Mouse (Mus musculus) limb, embryonic 13.5 days (tissue): ENCODE data around the gene Pde4d. TPM values are rescaled to one million over a fixed set of nuclear protein-coding genes. Genes with fewer than 3 reads are reported as not detected.
"Not testable (repeated sequence)": the region's sequence is repeated elsewhere in the genome, so short reads cannot be mapped to it uniquely, and the experiment has no call there.

ENCODE experiments used
- ATAC-seq: fragments of 200-750 bp; cut with Nextera tagmentation; 2 replicates; pipeline ENCODE4 v1.8.0; 2017; ENCODE audit warnings: low read depth, moderate number of reproducible peaks, moderate TSS enrichment; ENCODE audit not compliant: low FRiP score
- H3K27ac ChIP-seq: fragments of 300-500 bp; sonication (generic); 2 replicates; pipeline ENCODE4 v1.5.1; 2015; ENCODE audit warnings: inconsistent platforms, mild to moderate bottlenecking, moderate library complexity
- H3K27me3 ChIP-seq: fragments of 300-500 bp; sonication (generic); 2 replicates; pipeline ENCODE4 v1.6.1; 2015; ENCODE audit warnings: mild to moderate bottlenecking, inconsistent platforms
- H3K36me3 ChIP-seq: fragments of 300-500 bp; sonication (generic); 2 replicates; pipeline ENCODE4 v1.6.1; 2015; ENCODE audit warnings: inconsistent platforms, mild to moderate bottlenecking, moderate library complexity
- H3K4me1 ChIP-seq: fragments of 300-500 bp; sonication (generic); 2 replicates; pipeline ENCODE4 v1.6.1; 2015; ENCODE audit warnings: inconsistent platforms
- H3K4me2 ChIP-seq: fragments of 300-500 bp; sonication (generic); replicated peaks from 2 replicates; pipeline ENCODE4 v1.6.1; 2015; ENCODE audit warnings: inconsistent platforms, mild to moderate bottlenecking, moderate library complexity
- H3K4me3 ChIP-seq: fragments of 300-500 bp; sonication (generic); 2 replicates; pipeline ENCODE4 v1.5.1; 2015; ENCODE audit warnings: moderate library complexity, mild to moderate bottlenecking, inconsistent platforms
- H3K9ac ChIP-seq: fragments of 300-500 bp; sonication (generic); 2 replicates; pipeline ENCODE4 v1.6.1; 2015; ENCODE audit warnings: mild to moderate bottlenecking, inconsistent platforms
- H3K9me3 ChIP-seq: fragments of 300-500 bp; sonication (generic); 2 replicates; pipeline ENCODE4 v1.6.1; 2016; ENCODE audit warnings: inconsistent platforms
- WGBS: fragments of 180-500 bp; shearing (Covaris S2); methylation state at CpG from one replicate; pipeline ENCODE4 v1.1.7; 2015; 5-methylcytosine and 5-hydroxymethylcytosine counted together
- polyA plus RNA-seq: library from polyadenylated mRNA; unstranded; fragments of >200 nt; fragmentation: Nextera tagmentation; extraction: Ambion mirVana; gene quantifications from 2 replicates; pipeline ENCODE4 v1.2.1, GENCODE M21; 2015

The Pde4d gene
- polyA plus RNA-seq, 1 experiment from 2014 or later: 22.3 TPM

DNA sequence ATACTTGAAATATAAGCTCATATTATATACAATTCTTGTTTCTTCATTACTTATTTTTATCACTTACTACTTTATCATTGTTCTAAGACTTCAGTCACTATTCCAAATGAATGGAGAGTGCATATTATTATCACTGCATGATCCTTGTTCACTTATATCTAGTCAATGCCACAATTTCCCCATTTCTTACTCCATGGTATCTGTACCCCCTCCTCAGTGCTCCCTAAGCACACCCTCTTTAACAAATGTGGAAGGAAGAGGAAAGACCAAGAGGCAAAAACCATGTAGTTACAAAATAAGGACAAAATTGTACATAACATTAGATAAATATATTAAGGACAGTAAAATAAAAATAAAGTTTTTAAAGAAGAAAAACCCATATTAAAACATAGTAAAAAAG lies 216.8 kb downstream of the Pde4d start:
- Histone ChIP-seq H3K36me3 (no peaks in the 10 kb centered on the region), H3K4me2 (no peak overlapping the region), H3K27me3 (no peaks in the 10 kb centered on the region), H3K4me3 (no peak overlapping the region), H3K9ac (no peak overlapping the region), H3K4me1 (no peaks in the 10 kb centered on the region), H3K27ac (no peak overlapping the region), H3K9me3 (no peaks in the 10 kb centered on the region)
- ATAC-seq: no peak

DNA sequence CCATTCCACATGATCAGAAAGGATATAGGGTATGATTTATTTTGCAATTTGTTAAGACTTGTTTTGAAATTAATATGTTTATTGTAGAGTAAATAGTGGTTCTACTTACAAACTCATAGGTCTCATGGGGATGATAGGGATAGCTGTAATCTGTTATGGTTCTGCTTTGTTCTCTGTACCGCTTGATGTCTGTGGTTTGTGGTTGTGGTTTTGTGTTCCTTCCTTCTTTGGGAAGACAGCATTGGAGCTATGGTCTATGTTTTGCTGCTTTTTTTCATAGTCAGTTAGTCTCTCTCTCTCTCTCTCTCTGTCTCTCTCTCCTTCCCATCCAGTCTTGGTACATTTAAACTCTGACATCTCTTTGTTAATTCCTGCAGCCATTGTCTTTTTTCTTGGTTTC lies 217.3 kb downstream of the Pde4d start:
- Histone ChIP-seq H3K4me3 (no peak overlapping the region), H3K4me1 (no peaks in the 10 kb centered on the region), H3K27ac (no peak overlapping the region), H3K9me3 (no peaks in the 10 kb centered on the region), H3K9ac (no peak overlapping the region), H3K27me3 (no peaks in the 10 kb centered on the region), H3K4me2 (no peak overlapping the region), H3K36me3 (no peaks in the 10 kb centered on the region)
- WGBS: 90% methylated on average over 1 of the region's 1 CpGs
- ATAC-seq: no peak

DNA sequence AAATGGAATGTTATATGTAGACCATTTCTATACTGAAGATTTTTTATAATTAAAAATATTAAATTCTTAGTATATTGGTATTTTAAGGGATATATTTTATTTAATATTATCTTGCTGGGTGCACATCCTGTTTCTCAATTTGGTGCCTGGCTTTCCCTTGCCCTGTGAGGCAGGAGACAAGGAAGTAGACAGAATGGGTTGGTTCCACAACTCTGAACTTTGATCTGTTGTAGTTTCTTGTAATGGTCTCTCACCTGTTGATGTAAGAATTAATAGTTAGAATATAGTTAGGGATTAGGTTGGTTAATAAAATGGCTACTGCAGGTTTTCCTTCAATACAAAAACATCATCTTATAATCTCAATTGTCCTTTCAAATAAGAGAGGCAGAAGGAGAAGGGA lies 227.3 kb downstream of the Pde4d start:
- H3K27me3 ChIP-seq: no peaks in the 10 kb centered on the region

DNA sequence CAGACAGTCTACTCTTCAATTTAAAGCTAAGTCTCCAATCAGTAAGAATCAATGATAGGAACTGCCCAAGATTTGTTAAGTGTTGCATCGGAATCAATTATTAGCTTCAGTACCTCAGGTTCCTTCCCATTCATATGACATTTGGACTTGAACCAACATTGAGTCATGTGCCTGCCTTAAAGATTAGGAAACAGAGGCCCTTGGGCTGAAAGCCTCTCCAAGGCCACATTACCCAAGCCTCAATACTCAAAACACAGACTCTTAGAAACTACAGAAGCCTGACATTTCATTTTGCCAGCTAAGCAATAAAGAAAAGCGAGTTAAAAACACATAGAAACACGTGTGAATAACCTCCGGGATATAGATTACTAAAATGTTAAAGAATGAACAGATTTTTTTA lies 233.3 kb downstream of the Pde4d start:
- no peak overlapping the region for H3K4me3 ChIP-seq
- H3K9ac ChIP-seq: no peak overlapping the region
- ATAC-seq: no peak
- H3K36me3 ChIP-seq: no peaks in the 10 kb centered on the region
- H3K9me3 ChIP-seq: no peaks in the 10 kb centered on the region
- H3K27me3 ChIP-seq: no peaks in the 10 kb centered on the region
- H3K4me2 ChIP-seq: no peak overlapping the region
- 69% methylated on average over 4 of the region's 4 CpGs for WGBS
- H3K27ac ChIP-seq: no peak overlapping the region
- H3K4me1 ChIP-seq: no peaks in the 10 kb centered on the region

More for the DNA sequence above, 227.3 kb downstream of the Pde4d start:
- Histone ChIP-seq H3K4me3 (no peak overlapping the region), H3K27ac (no peak overlapping the region), H3K36me3 (no peaks in the 10 kb centered on the region), H3K9ac (no peak overlapping the region), H3K4me2 (no peak overlapping the region), H3K9me3 (no peaks in the 10 kb centered on the region), H3K4me1 (no peaks in the 10 kb centered on the region)
- no peak for ATAC-seq

DNA sequence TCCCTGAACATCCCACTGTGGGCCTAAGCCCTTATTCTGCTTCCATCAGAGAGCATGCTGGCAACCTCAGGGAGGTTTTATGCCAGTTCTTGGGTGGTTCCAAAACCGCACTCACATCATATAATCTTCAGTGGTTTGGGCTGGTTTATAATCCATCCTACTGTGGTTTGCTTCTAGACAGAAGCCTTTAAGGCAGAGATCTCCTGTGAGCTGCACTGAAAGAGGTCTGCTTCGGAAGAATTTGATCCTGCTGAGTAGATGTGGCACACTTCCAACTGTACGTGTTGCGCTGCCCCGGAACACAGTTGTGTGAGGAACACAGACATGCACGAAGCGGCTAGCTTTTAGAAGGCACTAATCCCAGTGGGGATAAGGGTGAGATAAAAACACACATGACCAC lies 236.1 kb downstream of the Pde4d start:
- Histone ChIP-seq H3K27me3 (no peaks in the 10 kb centered on the region), H3K9me3 (no peaks in the 10 kb centered on the region), H3K27ac (no peak overlapping the region), H3K4me3 (no peak overlapping the region), H3K36me3 (no peaks in the 10 kb centered on the region), H3K4me1 (no peaks in the 10 kb centered on the region), H3K9ac (no peak overlapping the region), H3K4me2 (no peak overlapping the region)
- WGBS: 61% methylated on average over 7 of the region's 7 CpGs
- ATAC-seq: no peak

DNA sequence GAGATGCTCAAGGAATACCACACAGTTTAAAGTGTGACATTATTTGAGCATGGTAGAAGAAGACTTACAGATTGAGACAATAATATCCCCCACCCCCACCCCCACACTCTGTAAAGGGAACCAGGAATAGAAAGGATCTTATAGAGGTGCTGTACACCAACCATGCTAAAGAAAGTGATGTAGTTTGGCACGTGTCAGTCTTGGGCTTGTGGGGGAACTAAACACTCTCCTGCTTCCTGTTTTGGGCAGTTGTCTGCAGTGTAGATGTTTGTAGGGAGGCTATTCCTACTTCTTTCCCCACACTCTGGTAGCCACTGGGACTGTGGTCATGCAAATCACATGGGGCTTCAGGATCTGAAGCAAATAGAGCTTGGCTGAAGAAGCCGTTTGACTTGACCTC lies 236.5 kb downstream of the Pde4d start:
- H3K4me2 ChIP-seq: no peak overlapping the region
- H3K9ac ChIP-seq: no peak overlapping the region
- H3K36me3 ChIP-seq: no peaks in the 10 kb centered on the region
- no peaks in the 10 kb centered on the region for H3K27me3 ChIP-seq
- ATAC-seq: no peak
- no peaks in the 10 kb centered on the region for H3K4me1 ChIP-seq
- no peak overlapping the region for H3K4me3 ChIP-seq
- 82% methylated on average over 2 of the region's 2 CpGs for WGBS
- H3K27ac ChIP-seq: no peak overlapping the region
- H3K9me3 ChIP-seq: no peaks in the 10 kb centered on the region

DNA sequence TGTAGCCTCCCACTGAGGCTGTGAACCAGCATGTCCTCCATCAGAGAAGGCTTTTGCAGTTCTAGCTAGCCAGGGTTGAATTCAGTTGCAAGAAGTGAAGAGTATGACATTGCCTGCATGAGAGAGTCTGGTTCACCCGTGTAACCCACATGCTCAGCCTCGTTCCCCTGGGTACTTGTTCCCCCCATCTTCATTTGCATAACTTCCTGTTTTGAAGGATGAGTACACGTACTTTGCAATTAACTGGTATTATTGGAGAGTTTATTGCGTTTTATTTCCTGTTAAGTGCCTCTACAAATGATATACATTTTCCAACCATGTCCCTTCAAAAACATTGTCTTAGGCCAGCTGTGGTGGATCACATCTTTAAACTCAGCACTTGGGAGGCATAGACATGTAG lies 237.1 kb downstream of the Pde4d start:
- ATAC-seq: no peak
- no peaks in the 10 kb centered on the region for H3K27me3 ChIP-seq
- no peaks in the 10 kb centered on the region for H3K4me1 ChIP-seq
- H3K9me3 ChIP-seq: no peaks in the 10 kb centered on the region
- H3K4me2 ChIP-seq: no peak overlapping the region
- 71% methylated on average over 4 of the region's 4 CpGs for WGBS
- H3K27ac ChIP-seq: no peak overlapping the region
- H3K4me3 ChIP-seq: no peak overlapping the region
- no peaks in the 10 kb centered on the region for H3K36me3 ChIP-seq
- no peak overlapping the region for H3K9ac ChIP-seq

DNA sequence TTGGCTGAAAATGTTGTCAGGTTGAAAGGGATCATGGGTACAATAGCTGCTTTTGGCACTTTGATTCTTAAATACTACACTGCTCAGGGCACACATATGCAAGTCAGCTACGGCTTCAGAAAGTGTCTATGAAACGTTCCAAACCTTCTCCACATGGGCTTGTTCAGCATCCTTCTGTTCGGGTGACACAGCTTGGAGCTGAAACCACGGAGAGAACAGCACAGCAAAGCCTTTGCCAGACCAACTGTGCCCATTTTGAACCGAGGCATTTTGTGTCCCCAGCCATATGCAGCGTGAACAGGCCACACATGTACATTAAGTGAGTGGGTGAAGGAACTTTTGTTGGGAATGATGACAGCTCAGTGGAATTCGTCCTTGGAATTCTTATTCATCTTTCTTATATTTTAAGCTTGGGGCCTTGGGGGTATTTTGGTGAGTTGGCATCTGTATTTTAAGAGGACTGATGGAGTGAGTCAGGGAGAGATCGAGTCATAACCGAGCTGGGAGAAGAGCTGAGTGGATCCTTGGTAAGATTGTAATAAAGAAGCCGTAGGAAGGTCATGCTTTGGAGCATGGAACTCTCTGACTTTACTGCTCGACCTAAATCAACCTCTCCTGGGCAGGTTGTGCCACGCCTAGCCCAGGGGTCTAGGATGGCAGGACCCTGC lies 243.3 kb downstream of the Pde4d start:
- no peaks in the 10 kb centered on the region for H3K27me3 ChIP-seq
- 86% methylated on average over 12 of the region's 12 CpGs for WGBS
- H3K27ac ChIP-seq: no peak overlapping the region
- H3K9ac ChIP-seq: no peak overlapping the region
- H3K4me2 ChIP-seq: no peak overlapping the region
- no peaks in the 10 kb centered on the region for H3K36me3 ChIP-seq
- no peak overlapping the region for H3K4me3 ChIP-seq
- no peaks in the 10 kb centered on the region for H3K9me3 ChIP-seq
- H3K4me1 ChIP-seq: no peaks in the 10 kb centered on the region
- no peak for ATAC-seq

DNA sequence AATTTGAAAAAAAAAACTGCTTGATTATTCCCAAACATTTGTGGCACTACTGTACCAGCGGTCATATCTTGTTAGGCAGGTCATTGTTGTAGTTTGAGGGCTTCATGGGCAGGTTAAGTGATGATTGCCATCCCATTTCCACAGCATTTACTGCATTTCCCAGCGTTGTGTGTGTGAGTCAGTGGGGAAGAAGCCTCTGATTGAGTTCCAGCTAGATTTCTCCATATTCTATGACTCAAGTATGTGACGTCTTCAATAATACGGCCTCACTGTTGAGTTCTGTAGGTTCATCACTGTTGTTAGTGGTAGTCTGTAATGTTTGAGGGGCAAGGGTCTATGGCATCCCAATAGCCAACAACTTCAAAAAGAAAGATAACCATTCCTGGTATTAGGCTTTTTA lies 255.7 kb downstream of the Pde4d start:
- no peaks in the 10 kb centered on the region for H3K9me3 ChIP-seq
- H3K4me3 ChIP-seq: no peak overlapping the region
- H3K27me3 ChIP-seq: no peaks in the 10 kb centered on the region
- ATAC-seq: no peak
- no peak overlapping the region for H3K4me2 ChIP-seq
- no peak overlapping the region for H3K9ac ChIP-seq
- H3K27ac ChIP-seq: no peak overlapping the region
- WGBS: 82% methylated on average over 4 of the region's 4 CpGs
- H3K4me1 ChIP-seq: no peaks in the 10 kb centered on the region
- no peaks in the 10 kb centered on the region for H3K36me3 ChIP-seq

DNA sequence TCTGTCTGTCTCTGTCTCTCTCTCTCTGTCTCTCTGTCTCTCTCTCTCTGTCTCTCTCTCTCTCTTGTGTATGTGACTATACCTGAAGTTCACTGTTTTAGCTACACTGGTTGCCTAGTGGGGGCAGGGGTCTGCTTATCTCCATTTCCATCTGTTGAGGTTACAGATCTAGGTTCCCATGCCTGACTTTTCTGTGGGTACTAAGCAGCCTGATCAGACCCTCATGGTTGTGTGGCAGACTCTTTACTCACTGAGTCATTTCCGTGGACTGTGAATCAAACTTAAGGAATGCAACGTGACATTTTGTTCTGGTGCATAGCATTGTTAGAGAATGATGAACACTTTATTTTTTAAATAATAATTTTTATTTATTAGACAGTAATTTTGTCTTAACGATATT lies 264.3 kb downstream of the Pde4d start:
- Histone ChIP-seq H3K27me3 (no peaks in the 10 kb centered on the region), H3K27ac (no peak overlapping the region), H3K9ac (no peak overlapping the region), H3K4me1 (no peaks in the 10 kb centered on the region), H3K4me3 (no peak overlapping the region), H3K9me3 (no peaks in the 10 kb centered on the region), H3K36me3 (no peaks in the 10 kb centered on the region), H3K4me2 (no peak overlapping the region)
- 85% methylated on average over 3 of the region's 3 CpGs for WGBS
- no peak for ATAC-seq

DNA sequence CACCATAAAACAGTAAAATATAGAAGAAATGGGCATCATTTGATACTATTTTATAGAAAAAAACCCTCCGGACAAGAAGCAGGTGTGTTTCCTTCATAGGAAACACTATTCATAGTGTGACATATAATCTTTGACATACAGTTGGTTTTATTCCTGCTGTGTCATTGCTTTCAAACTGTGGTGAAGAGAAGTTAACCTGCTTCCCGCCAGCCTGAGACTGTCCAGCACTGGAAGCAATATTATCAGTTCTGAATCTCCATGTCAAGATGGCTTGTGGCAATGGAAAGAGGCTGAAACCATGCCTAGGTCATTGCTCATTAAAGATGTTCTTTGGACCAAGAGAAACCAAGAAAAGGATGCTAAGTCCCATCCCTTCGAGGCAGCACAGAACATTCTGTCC lies 265.3 kb downstream of the Pde4d start:
- H3K4me2 ChIP-seq: no peak overlapping the region
- H3K36me3 ChIP-seq: no peaks in the 10 kb centered on the region
- no peak overlapping the region for H3K9ac ChIP-seq
- ATAC-seq: no peak
- no peak overlapping the region for H3K4me3 ChIP-seq
- H3K27ac ChIP-seq: no peak overlapping the region
- no peaks in the 10 kb centered on the region for H3K27me3 ChIP-seq
- no peaks in the 10 kb centered on the region for H3K4me1 ChIP-seq
- no peaks in the 10 kb centered on the region for H3K9me3 ChIP-seq
- WGBS: 84% methylated on average over 3 of the region's 3 CpGs

DNA sequence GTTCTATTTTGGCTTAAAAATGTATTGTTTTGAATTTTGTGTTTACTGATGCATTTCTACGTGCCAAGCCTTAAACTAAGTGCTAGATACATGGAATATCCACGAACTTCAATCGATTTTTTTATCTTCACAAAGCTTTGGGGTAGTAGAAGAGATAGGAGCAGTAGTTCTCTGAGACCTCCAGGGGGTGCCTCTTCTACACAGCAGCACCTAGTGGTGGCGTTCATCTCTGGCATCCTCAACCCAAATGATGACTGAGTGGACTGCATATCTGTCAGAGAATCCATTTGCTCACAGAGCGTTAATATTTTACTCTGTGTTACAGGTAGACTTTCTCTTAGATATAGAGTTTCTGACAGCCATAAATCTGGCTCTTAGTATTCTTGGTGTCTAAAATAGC lies 272.5 kb downstream of the Pde4d start:
- H3K9me3 ChIP-seq: no peaks in the 10 kb centered on the region
- ATAC-seq: no peak
- H3K4me3 ChIP-seq: no peak overlapping the region
- no peak overlapping the region for H3K9ac ChIP-seq
- no peaks in the 10 kb centered on the region for H3K27me3 ChIP-seq
- no peak overlapping the region for H3K27ac ChIP-seq
- H3K36me3 ChIP-seq: no peaks in the 10 kb centered on the region
- H3K4me2 ChIP-seq: no peak overlapping the region
- no peaks in the 10 kb centered on the region for H3K4me1 ChIP-seq
- 81% methylated on average over 5 of the region's 5 CpGs for WGBS

DNA sequence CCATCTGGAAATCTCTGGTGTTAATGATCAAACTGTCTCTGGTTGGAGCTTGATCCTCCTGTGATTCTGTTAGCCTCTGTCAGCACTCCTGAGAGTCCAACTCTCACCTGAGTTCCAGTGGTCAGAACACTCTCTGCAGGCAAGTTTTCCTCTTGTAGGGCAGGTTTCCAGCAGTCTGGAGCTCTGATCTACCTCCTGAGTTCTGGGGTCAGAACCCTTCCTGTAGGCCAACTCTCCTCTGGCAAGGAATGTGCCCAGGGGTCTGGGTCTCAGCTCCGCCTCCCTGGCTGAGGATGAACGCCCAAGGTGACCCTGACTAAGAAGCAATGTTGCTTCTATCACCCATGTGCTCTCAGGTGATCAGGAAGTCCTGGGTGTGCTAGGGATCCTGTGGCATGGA lies 284.6 kb downstream of the Pde4d start:
- not testable (repeated sequence) for H3K36me3 ChIP-seq, H3K9me3 ChIP-seq, H3K4me3 ChIP-seq, ATAC-seq, H3K4me1 ChIP-seq, H3K4me2 ChIP-seq, H3K27me3 ChIP-seq, H3K9ac ChIP-seq, H3K27ac ChIP-seq
- 83% methylated on average over 2 of the region's 2 CpGs for WGBS
